Mouse (Mus musculus) gastrocnemius, adult 8-10 months (tissue): ENCODE measurements around the gene Spata5. TPM values are rescaled to one million over a fixed set of nuclear protein-coding genes. Genes with fewer than 3 reads are reported as not detected.

Source experiments
- DNase-seq, 2 experiments: peaks; one replicate each; pipeline ENCODE4 v3.0.0; 2022; ENCODE audit warnings: low spot score in 2 of 2
- total RNA-seq, 4 experiments: library from RNA; stranded (reverse); gene quantifications; 2 replicates each; pipeline ENCODE4 v1.2.4; 2022

The Spata5 gene
- total RNA-seq, 4 experiments from 2014 or later: 10.2 to 12.4 (median 11.6) TPM

- DNase-seq: no peak
Observed at GRCm38 (mm10) chr3:37614878-37615650, 195.4 kb downstream of the Spata5 start.

- DNase-seq: no peak
Observed at GRCm38 (mm10) chr3:37616586-37617547, 197.2 kb downstream of the Spata5 start.

Other genes with a start within 250 kb of the Spata5 start
- gene Il21, start 187.3 kb upstream of the Spata5 start, total RNA-seq: not detected
- gene Bbs12, start 107.3 kb upstream of the Spata5 start, total RNA-seq: under 1 TPM; 0.36 to 0.82 (median 0.63) TPM
- under 1 TPM in 1 of 4 experiments, not detected in 3; 0.63 TPM for gene Cetn4, start 107.2 kb upstream of the Spata5 start, total RNA-seq
- 10 to 100 TPM in 1 of 4 experiments, 1 to 10 TPM in 3; 5.9 to 11.5 (median 7.3) TPM for gene Fgf2, start 71.5 kb upstream of the Spata5 start, total RNA-seq
- 10 to 100 TPM; 24.8 to 33.1 (median 31.6) TPM for gene Nudt6, start 315 bp downstream of the Spata5 start, total RNA-seq
- gene Spry1, start 220.1 kb downstream of the Spata5 start, total RNA-seq: 10 to 100 TPM; 10.9 to 18.4 (median 12.4) TPM